Mouse (Mus musculus) heart, embryonic 10.5 days (tissue): ENCODE data around the gene Siah1a. TPM values are rescaled to one million over a fixed set of nuclear protein-coding genes. Genes with fewer than 3 reads are reported as not detected.

Experiments used
- polyA plus RNA-seq: library from polyadenylated mRNA; unstranded; fragments of >200 nt; fragmentation: Nextera tagmentation; extraction: Ambion mirVana; gene quantifications from 2 replicates; pipeline ENCODE4 v1.2.1, GENCODE M21; 2016

Siah1a gene
- polyA plus RNA-seq, 1 experiment from 2014 or later: 39.9 TPM

Other genes starting within 250 kb of the Siah1a start
- gene Abcc12, start 165.2 kb downstream of the Siah1a start, polyA plus RNA-seq: not detected in 2 replicates
- gene Lonp2, start 121.9 kb downstream of the Siah1a start, polyA plus RNA-seq: 58.1 and 66.4 TPM in 2 replicates
- gene Gm10638, start 235 bp downstream of the Siah1a start, polyA plus RNA-seq: 2.9 and 4.8 TPM in 2 replicates
- 6.6 and 9.9 TPM in 2 replicates for gene N4bp1, start 139.3 kb upstream of the Siah1a start, polyA plus RNA-seq